Mouse (Mus musculus) neural tube, embryonic 11.5 days (tissue): ENCODE measurements around the gene Fam120a. TPM values are rescaled to one million over a fixed set of nuclear protein-coding genes. Genes with fewer than 3 reads are reported as not detected.

Experiments
- ATAC-seq: fragments of 200-750 bp; cut with Nextera tagmentation; 2 replicates; pipeline ENCODE4 v1.8.0; 2017; ENCODE audit warnings: moderate number of reproducible peaks, mild to moderate bottlenecking, moderate TSS enrichment, moderate library complexity; ENCODE audit not compliant: insufficient read depth, low FRiP score, low TSS enrichment
- DNase-seq: peaks from one replicate; pipeline ENCODE4 v3.0.0-alpha.2; 2015; ENCODE audit warnings: low spot score
- H3K27ac ChIP-seq: fragments of 300-500 bp; sonication (generic); 2 replicates; pipeline ENCODE4 v1.5.1; 2014; ENCODE audit warnings: low read depth, mild to moderate bottlenecking, low read length
- H3K27me3 ChIP-seq: fragments of 300-500 bp; sonication (generic); 2 replicates; pipeline ENCODE4 v1.6.1; 2014; ENCODE audit warnings: mild to moderate bottlenecking, low read length, mixed read lengths; ENCODE audit not compliant: control insufficient read depth, insufficient read depth
- H3K36me3 ChIP-seq: fragments of 300-500 bp; sonication (generic); 2 replicates; pipeline ENCODE4 v1.6.1; 2014; ENCODE audit warnings: mild to moderate bottlenecking, low read length, moderate library complexity, mixed read lengths; ENCODE audit not compliant: control insufficient read depth, insufficient read depth
- H3K4me1 ChIP-seq: fragments of 300-500 bp; sonication (generic); 2 replicates; pipeline ENCODE4 v1.6.1; 2014; ENCODE audit warnings: low read length, mixed read lengths; ENCODE audit not compliant: control insufficient read depth, insufficient read depth
- H3K4me2 ChIP-seq: fragments of 300-500 bp; sonication (generic); 2 replicates; pipeline ENCODE4 v1.6.1; 2014; ENCODE audit warnings: low read depth, mild to moderate bottlenecking, moderate library complexity
- H3K4me3 ChIP-seq: fragments of 300-500 bp; sonication (generic); 2 replicates; pipeline ENCODE4 v1.5.1; 2014; ENCODE audit warnings: low read depth, low read length
- H3K9ac ChIP-seq: fragments of 300-500 bp; sonication (generic); 2 replicates; pipeline ENCODE4 v1.6.1; 2014; ENCODE audit warnings: mild to moderate bottlenecking, low read length
- H3K9me3 ChIP-seq: fragments of 300-500 bp; sonication (generic); 2 replicates; pipeline ENCODE4 v1.6.1; 2016; ENCODE audit warnings: low read length; ENCODE audit not compliant: control insufficient read depth
- WGBS: fragments of 180-500 bp; shearing (Covaris S2); extraction: QIAGEN DNeasy Blood & Tissue Kit; methylation state at CpG from one replicate; pipeline ENCODE4 v1.1.7; 2014; 5-methylcytosine and 5-hydroxymethylcytosine counted together
- polyA plus RNA-seq: library from polyadenylated mRNA; unstranded; fragments of >200 nt; fragmentation: Nextera tagmentation; extraction: Ambion mirVana; gene quantifications from 2 replicates; pipeline ENCODE4 v1.2.1, GENCODE M21; 2014

The Fam120a gene
- polyA plus RNA-seq, 1 experiment from 2014 or later = 18.6 TPM

GRCm38 (mm10) chr13:48931687-48932086 is 36.1 kb downstream of the Fam120a start:
- Histone ChIP-seq H3K9me3 (no peaks in the 10 kb centered on the region), H3K9ac (no peak overlapping the region), H3K36me3 (peaks cover 3% of the 10 kb centered on the region), H3K4me1 (no peaks in the 10 kb centered on the region), H3K27ac (no peak overlapping the region), H3K4me3 (no peak overlapping the region), H3K4me2 (no peak overlapping the region), H3K27me3 (no peaks in the 10 kb centered on the region)
- DNase-seq (no peak), ATAC-seq (no peak)

GRCm38 (mm10) chr13:48931232-48931631 is 36.6 kb downstream of the Fam120a start:
- H3K4me2 ChIP-seq = no peak overlapping the region
- no peaks in the 10 kb centered on the region for H3K9me3 ChIP-seq
- H3K9ac ChIP-seq = no peak overlapping the region
- no peak for ATAC-seq
- no peaks in the 10 kb centered on the region for H3K27me3 ChIP-seq
- H3K27ac ChIP-seq = no peak overlapping the region
- no peak for DNase-seq
- H3K4me1 ChIP-seq = no peaks in the 10 kb centered on the region
- WGBS = 91% methylated on average over 5 of the region's 5 CpGs
- peaks cover 3% of the 10 kb centered on the region for H3K36me3 ChIP-seq
- H3K4me3 ChIP-seq = no peak overlapping the region

DNA sequence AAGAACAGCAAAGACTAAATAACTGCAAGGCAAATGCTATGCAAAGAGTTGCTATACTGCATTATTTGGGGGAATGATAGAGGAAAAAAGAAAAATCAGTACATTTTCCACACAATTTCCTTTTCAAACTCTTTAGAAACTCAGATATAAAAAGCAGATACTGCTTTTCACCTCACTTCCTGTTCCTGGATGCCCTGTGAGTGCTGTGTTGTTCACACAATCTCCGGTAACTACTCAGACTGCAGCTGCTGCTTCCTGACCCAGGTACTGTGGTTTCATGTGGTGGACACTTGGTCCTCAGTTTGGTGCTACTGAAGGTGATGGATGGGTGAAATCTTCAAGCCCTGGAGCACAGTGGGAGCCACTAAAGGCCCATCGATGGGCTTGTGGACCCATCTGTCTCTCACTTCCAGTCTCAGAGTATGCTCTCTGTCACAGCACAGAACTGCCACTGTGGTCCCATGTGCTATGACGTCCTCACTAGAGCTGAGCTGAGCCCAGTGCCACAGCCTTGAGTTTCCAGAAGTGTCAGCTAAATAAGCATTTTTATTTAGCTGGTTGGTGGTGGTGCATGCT is 38.2 kb downstream of the Fam120a start:
- no peak overlapping the region for H3K9ac ChIP-seq
- H3K9me3 ChIP-seq = no peaks in the 10 kb centered on the region
- H3K4me2 ChIP-seq = no peak overlapping the region
- ATAC-seq = no peak
- H3K27me3 ChIP-seq = no peaks in the 10 kb centered on the region
- H3K4me3 ChIP-seq = no peak overlapping the region
- H3K27ac ChIP-seq = no peak overlapping the region
- WGBS = 78% methylated on average over 3 of the region's 3 CpGs
- H3K36me3 ChIP-seq = peaks cover 3% of the 10 kb centered on the region
- H3K4me1 ChIP-seq = no peaks in the 10 kb centered on the region
- DNase-seq = no peak

GRCm38 (mm10) chr13:48927609-48928008 is 40.2 kb downstream of the Fam120a start:
- H3K4me1 ChIP-seq = no peaks in the 10 kb centered on the region
- H3K9ac ChIP-seq = no peak overlapping the region
- H3K4me3 ChIP-seq = no peak overlapping the region
- no peaks in the 10 kb centered on the region for H3K27me3 ChIP-seq
- peaks cover 3% of the 10 kb centered on the region for H3K36me3 ChIP-seq
- ATAC-seq = no peak
- WGBS = 96% methylated on average over 2 of the region's 2 CpGs
- no peaks in the 10 kb centered on the region for H3K9me3 ChIP-seq
- no peak overlapping the region for H3K4me2 ChIP-seq
- no peak overlapping the region for H3K27ac ChIP-seq
- DNase-seq = no peak

DNA sequence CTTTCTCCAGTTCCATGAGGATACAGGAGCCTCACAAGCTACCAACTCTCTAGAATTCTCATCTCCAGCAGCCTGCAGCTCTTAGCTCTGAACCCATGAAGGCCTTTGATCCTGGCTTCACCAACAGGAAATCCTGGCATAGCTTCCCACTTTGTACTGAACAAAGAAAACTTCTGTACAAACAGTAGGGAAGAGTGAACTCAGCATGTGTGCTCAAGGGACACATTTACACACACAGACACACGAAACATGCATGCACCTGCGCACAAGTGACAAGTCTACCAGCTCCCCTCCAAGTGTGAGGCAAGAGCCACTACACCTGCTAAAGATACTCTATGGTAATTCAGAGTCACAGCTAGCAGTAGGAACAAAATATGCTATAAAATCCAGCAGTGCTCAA is 45.1 kb downstream of the Fam120a start:
- Histone ChIP-seq H3K36me3 (peaks cover 6% of the 10 kb centered on the region; the same call in 1 of the 2 replicates), H3K4me2 (no peak overlapping the region), H3K27ac (no peak overlapping the region), H3K4me1 (no peaks in the 10 kb centered on the region), H3K9ac (no peak overlapping the region), H3K9me3 (no peaks in the 10 kb centered on the region), H3K27me3 (no peaks in the 10 kb centered on the region), H3K4me3 (no peak overlapping the region)
- ATAC-seq (no peak), DNase-seq (no peak)
- WGBS = 89% methylated on average over 2 of the region's 2 CpGs

DNA sequence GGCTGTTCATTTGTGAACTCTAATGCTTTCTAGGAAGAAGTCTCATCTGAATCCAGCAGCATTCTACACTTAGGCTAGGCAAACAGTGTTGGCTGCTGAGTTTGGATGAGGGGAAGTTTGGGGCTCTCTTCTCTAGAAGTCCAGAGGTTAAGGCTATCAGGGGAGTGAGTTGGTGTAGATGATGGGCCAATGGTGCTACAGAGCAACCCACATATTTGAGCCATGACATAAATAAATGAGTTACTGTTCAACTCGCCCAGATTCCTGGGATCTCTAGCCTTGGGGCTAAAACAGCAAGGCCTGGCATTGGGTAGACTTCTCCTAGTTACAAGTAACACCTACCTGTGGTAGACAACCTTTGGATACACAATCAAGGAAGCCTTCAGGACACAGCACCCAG is 46.6 kb downstream of the Fam120a start:
- peaks cover 9% of the 10 kb centered on the region for H3K36me3 ChIP-seq
- no peak overlapping the region for H3K4me3 ChIP-seq
- no peaks in the 10 kb centered on the region for H3K27me3 ChIP-seq
- no peaks in the 10 kb centered on the region for H3K4me1 ChIP-seq
- no peak overlapping the region for H3K4me2 ChIP-seq
- no peak overlapping the region for H3K9ac ChIP-seq
- ATAC-seq (no peak), DNase-seq (no peak)
- 76% methylated on average over 1 of the region's 1 CpGs for WGBS
- no peak overlapping the region for H3K27ac ChIP-seq
- H3K9me3 ChIP-seq = no peaks in the 10 kb centered on the region

GRCm38 (mm10) chr13:48919756-48920415 is 47.9 kb downstream of the Fam120a start:
- no peaks in the 10 kb centered on the region for H3K4me1 ChIP-seq
- ATAC-seq (no peak), DNase-seq (no peak)
- 90% methylated on average over 7 of the region's 7 CpGs for WGBS
- no peak overlapping the region for H3K27ac ChIP-seq
- no peaks in the 10 kb centered on the region for H3K27me3 ChIP-seq
- no peak overlapping the region for H3K9ac ChIP-seq
- H3K4me2 ChIP-seq = no peak overlapping the region
- H3K36me3 ChIP-seq = peaks cover 9% of the 10 kb centered on the region
- H3K9me3 ChIP-seq = no peaks in the 10 kb centered on the region
- H3K4me3 ChIP-seq = no peak overlapping the region

DNA sequence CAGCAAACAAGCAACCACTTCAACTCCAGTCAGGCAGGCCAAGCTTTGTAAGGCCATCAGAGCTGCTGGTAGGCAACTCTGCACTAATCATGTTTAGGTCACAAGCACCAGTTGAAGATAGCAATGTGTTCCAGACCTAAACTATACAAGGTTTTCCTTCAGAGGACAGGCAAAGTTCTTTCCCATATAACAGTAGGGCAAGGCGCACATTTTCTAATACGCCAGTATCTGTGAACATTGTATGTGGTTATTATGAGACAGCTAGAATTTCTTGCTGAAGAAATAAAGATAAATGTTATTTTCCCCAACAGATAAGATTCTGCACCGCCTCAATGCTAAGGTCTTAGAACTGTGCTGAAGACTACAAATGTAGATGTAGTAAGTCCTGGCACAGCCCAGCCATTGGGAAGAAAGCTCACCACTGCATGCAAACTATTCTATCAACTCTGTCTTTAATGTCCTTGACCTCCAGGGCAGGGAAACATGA is 50.7 kb downstream of the Fam120a start:
- no peaks in the 10 kb centered on the region for H3K4me1 ChIP-seq
- WGBS = 96% methylated on average over 3 of the region's 3 CpGs
- peaks cover 11% of the 10 kb centered on the region for H3K36me3 ChIP-seq
- DNase-seq (no peak), ATAC-seq (no peak)
- H3K9ac ChIP-seq = no peak overlapping the region
- H3K9me3 ChIP-seq = no peaks in the 10 kb centered on the region
- H3K4me3 ChIP-seq = no peak overlapping the region
- H3K4me2 ChIP-seq = no peak overlapping the region
- no peaks in the 10 kb centered on the region for H3K27me3 ChIP-seq
- no peak overlapping the region for H3K27ac ChIP-seq

- Histone ChIP-seq H3K9me3 (no peaks in the 10 kb centered on the region), H3K4me3 (no peak overlapping the region), H3K27ac (no peak overlapping the region), H3K4me2 (no peak overlapping the region), H3K9ac (no peak overlapping the region), H3K36me3 (peaks cover 5% of the 10 kb centered on the region), H3K4me1 (no peaks in the 10 kb centered on the region), H3K27me3 (no peaks in the 10 kb centered on the region)
- no peak for ATAC-seq
- no peak for DNase-seq
- WGBS = 87% methylated on average over 1 of the region's 1 CpGs
Observed at GRCm38 (mm10) chr13:48913680-48914079, 54.1 kb downstream of the Fam120a start.
